ENCODE assay signal across 9 mouse cellular contexts in the genomic region with DNA sequence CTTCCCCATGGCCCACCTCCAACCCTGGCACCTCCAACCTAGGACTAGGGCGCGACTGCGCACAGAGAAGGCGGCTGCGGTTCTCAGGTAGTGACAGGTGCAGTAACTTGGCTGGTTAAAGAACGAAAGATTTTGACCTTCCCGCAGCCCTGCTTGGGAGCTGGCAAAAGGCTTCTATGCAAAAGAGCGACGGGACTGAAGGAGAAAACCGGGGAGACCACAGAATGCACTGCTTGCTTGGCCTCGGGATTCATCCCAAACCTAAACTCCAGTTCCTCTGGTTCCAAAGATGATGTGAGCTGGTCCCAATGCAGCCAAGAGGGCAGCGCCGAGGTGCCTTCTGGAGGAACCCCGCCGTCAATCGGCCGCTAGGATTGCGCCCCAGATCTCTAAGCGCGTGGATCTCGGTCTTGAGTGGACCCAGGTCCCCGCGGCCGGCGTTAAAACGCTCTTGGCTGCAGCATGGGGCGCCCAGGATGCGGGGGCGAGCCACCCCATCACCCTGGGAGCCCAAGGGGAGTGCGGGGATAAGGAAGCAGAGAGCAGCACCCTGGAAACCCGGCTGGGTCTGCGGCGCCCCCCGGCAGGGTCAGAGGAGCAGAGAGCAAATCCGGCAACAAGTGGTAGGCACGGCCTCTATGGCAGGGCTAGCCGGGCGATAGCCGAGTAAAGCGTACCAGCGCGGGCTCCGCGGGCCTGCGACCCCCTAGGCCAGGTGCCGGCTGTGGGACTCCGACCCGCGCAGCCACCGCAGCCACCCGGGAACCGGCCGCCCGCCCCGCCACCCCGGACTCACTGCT. TPM values are rescaled to one million over a fixed set of nuclear protein-coding genes. Genes with fewer than 3 reads are reported as not detected.
A peak's percentile ranks its signal among the peaks of the same experiment; 100 is the strongest.
DNase-seq lines count a peak whose midpoint lies in the region; ATAC-seq and TF ChIP-seq lines count a peak whose summit lies in the region.
"Had no signal": no experiment of that assay in that cellular context is flagged by ENCODE, and none has a peak within 500 bp of the region (broad histone marks: within the 10 kb centered on the region; RNA-seq: fewer than 3 reads in every experiment).

No protein-coding gene starts in this region.

- peak; percentile 53 for ATAC-seq in embryonic facial prominence, embryonic 12.5 days (ENCODE audit: insufficient number of reproducible peaks, insufficient read depth, low FRiP score, low TSS enrichment)
- peak; percentile 69 for ATAC-seq in limb, embryonic 14.5 days (ENCODE audit: low FRiP score, low read depth)
- peak; percentile 80 for ATAC-seq in midbrain, embryonic 15.5 days (replicated peaks)

- peak overlapping the region; percentile 80 for H3K27ac ChIP-seq in left cerebral cortex, adult 2 months
- H3K27ac ChIP-seq in embryonic facial prominence, embryonic 12.5 days = peak overlapping the region; percentile 37; the same call in 1 of the 2 replicates
- H3K27ac ChIP-seq in limb, embryonic 14.5 days (replicated peaks; ENCODE audit: low read depth, low read length) = peak overlapping the region; percentile 81
- peak overlapping the region; percentile 76 for H3K27ac ChIP-seq in midbrain, embryonic 15.5 days

- peak overlapping the region; percentile 74 for H3K4me3 ChIP-seq in left cerebral cortex, adult 2 months
- H3K4me3 ChIP-seq in embryonic facial prominence, embryonic 12.5 days = peak overlapping the region; percentile 79
- H3K4me3 ChIP-seq in limb, embryonic 14.5 days (replicated peaks; ENCODE audit: low read length) = peak overlapping the region; percentile 90
- peak overlapping the region; percentile 78 for H3K4me3 ChIP-seq in midbrain, embryonic 15.5 days

- peaks cover 19% of the 10 kb centered on the region for H3K36me3 ChIP-seq in embryonic facial prominence, embryonic 12.5 days
- peaks cover 21% of the 10 kb centered on the region for H3K36me3 ChIP-seq in limb, embryonic 14.5 days (ENCODE audit: control insufficient read depth, insufficient read depth, low read length)
- peaks cover 7% of the 10 kb centered on the region; the same call in 1 of the 2 replicates for H3K36me3 ChIP-seq in midbrain, embryonic 15.5 days (replicated peaks)

- DNase-seq in left cerebral cortex, adult 2 months (ENCODE audit: extremely low spot score in 1 of 2, low spot score in 2 of 2) = peak; percentile 28 to 33
- DNase-seq in left cerebral cortex, postnatal 4 days = no peak
- peak; percentile 27 for DNase-seq in ZHBTc4 (ENCODE audit: low read depth, low spot score)
- DNase-seq in heart, postnatal 4 days = peak; percentile 16
- no peak for DNase-seq in limb, embryonic 14.5 days (ENCODE audit: low spot score)
- DNase-seq in ovary, postnatal 36 days (ENCODE audit: low spot score) = no peak

- TF ChIP-seq POLR2A in limb, embryonic 14.5 days (IDR thresholded peaks at IDR 0.05; ENCODE audit: borderline replicate concordance, extremely low read depth, insufficient read depth, insufficient read length) = no peak

- H3K9ac ChIP-seq in embryonic facial prominence, embryonic 12.5 days = peak overlapping the region; percentile 89
- H3K9ac ChIP-seq in limb, embryonic 14.5 days (ENCODE audit: low read depth, low read length, severe bottlenecking) = peak overlapping the region; percentile 92
- H3K9ac ChIP-seq in midbrain, embryonic 15.5 days = peak overlapping the region; percentile 76

- intact Hi-C loops in left cerebral cortex, adult 2 months (cut with DNase I) = loop anchor here (2.0 kb wide), 1 partner anchor 20 kb away; a partner anchor contains a TSS
- intact Hi-C loops in left cerebral cortex, postnatal 4 days (cut with DNase I) = no loop called here

- TF ChIP-seq CTCF in left cerebral cortex, adult 2 months (IDR thresholded peaks at IDR 0.05) = no peak

- H3K4me1 ChIP-seq in embryonic facial prominence, embryonic 12.5 days = peaks cover 17% of the 10 kb centered on the region
- H3K4me1 ChIP-seq in limb, embryonic 14.5 days (ENCODE audit: control insufficient read depth, insufficient read depth, low read length) = peaks cover 11% of the 10 kb centered on the region
- peaks cover 19% of the 10 kb centered on the region for H3K4me1 ChIP-seq in midbrain, embryonic 15.5 days

- H3K4me2 ChIP-seq in embryonic facial prominence, embryonic 12.5 days (replicated peaks) = peak overlapping the region; percentile 86
- peak overlapping the region; percentile 78 for H3K4me2 ChIP-seq in limb, embryonic 14.5 days (replicated peaks; ENCODE audit: low read depth, low read length, severe bottlenecking)
- peak overlapping the region; percentile 87 for H3K4me2 ChIP-seq in midbrain, embryonic 15.5 days

- 2% methylated on average over 55 of the region's 56 CpGs for WGBS in embryonic facial prominence, embryonic 12.5 days
- WGBS in limb, embryonic 14.5 days = 2% methylated on average over 35 of the region's 56 CpGs
- 1% methylated on average over 56 of the region's 56 CpGs for WGBS in midbrain, embryonic 15.5 days

- H3K9me3 ChIP-seq in embryonic facial prominence, embryonic 12.5 days = no peaks in the 10 kb centered on the region
- H3K9me3 ChIP-seq in limb, embryonic 14.5 days (ENCODE audit: control insufficient read depth, low read length) = no peaks in the 10 kb centered on the region
- H3K9me3 ChIP-seq in midbrain, embryonic 15.5 days = no peaks in the 10 kb centered on the region

- H3K27me3 ChIP-seq in embryonic facial prominence, embryonic 12.5 days = no peaks in the 10 kb centered on the region
- H3K27me3 ChIP-seq in limb, embryonic 14.5 days (ENCODE audit: control insufficient read depth, insufficient read depth, low read length) = no peaks in the 10 kb centered on the region
- no peaks in the 10 kb centered on the region for H3K27me3 ChIP-seq in midbrain, embryonic 15.5 days (replicated peaks)

RNA-seq across cellular contexts. Expression of a gene that starts 0.6 kb away (rescaled TPM):
- total RNA-seq in left cerebral cortex, adult 2 months (2021) = 100 to 1,000 TPM; 236 to 257 TPM
- total RNA-seq in left cerebral cortex, postnatal 4 days (2021) = 100 to 1,000 TPM; 210 to 221 TPM
- polyA plus RNA-seq in embryonic facial prominence, embryonic 12.5 days (2016; fragmentation: Nextera tagmentation; extraction: Ambion mirVana) = 124 and 128 TPM in 2 replicates
- total RNA-seq in heart, postnatal 4 days (2021) = 100 to 1,000 TPM; 108 to 113 TPM
- 117 and 139 TPM in 2 replicates for polyA plus RNA-seq in limb, embryonic 14.5 days (2012; rRNA removed)
- polyA plus RNA-seq in limb, embryonic 14.5 days (2014; fragmentation: Nextera tagmentation; extraction: Ambion mirVana) = 116 and 118 TPM in 2 replicates
- 106 and 114 TPM in 2 replicates for polyA plus RNA-seq in midbrain, embryonic 15.5 days (2015; fragmentation: Nextera tagmentation; extraction: Ambion mirVana)

RNA-seq across cellular contexts. Expression of a gene that starts 20.0 kb away (rescaled TPM):
- total RNA-seq in left cerebral cortex, adult 2 months (2021) = 10 to 100 TPM; 18.9 to 19.9 TPM
- total RNA-seq in left cerebral cortex, postnatal 4 days (2021) = 10 to 100 TPM; 21.1 to 24.0 TPM
- 24.6 and 25.1 TPM in 2 replicates for polyA plus RNA-seq in embryonic facial prominence, embryonic 12.5 days (2016; fragmentation: Nextera tagmentation; extraction: Ambion mirVana)
- 1 to 10 TPM; 8.4 to 9.6 TPM for total RNA-seq in heart, postnatal 4 days (2021)
- 32.5 and 41.3 TPM in 2 replicates for polyA plus RNA-seq in limb, embryonic 14.5 days (2012; rRNA removed)
- 19.1 and 21.1 TPM in 2 replicates for polyA plus RNA-seq in limb, embryonic 14.5 days (2014; fragmentation: Nextera tagmentation; extraction: Ambion mirVana)
- polyA plus RNA-seq in midbrain, embryonic 15.5 days (2015; fragmentation: Nextera tagmentation; extraction: Ambion mirVana) = 16.6 and 17.4 TPM in 2 replicates

RNA-seq across cellular contexts. Expression of a gene that starts 49.2 kb away (rescaled TPM):
- under 1 TPM; 0.19 to 0.29 TPM for total RNA-seq in left cerebral cortex, adult 2 months (2021)
- under 1 TPM in 1 of 2 experiments, not detected in 1; 0.22 TPM for total RNA-seq in left cerebral cortex, postnatal 4 days (2021)
- 0.18 and 0.74 TPM in 2 replicates for polyA plus RNA-seq in embryonic facial prominence, embryonic 12.5 days (2016; fragmentation: Nextera tagmentation; extraction: Ambion mirVana)
- total RNA-seq in heart, postnatal 4 days (2021) = not detected
- 0.75 and 1.3 TPM in 2 replicates for polyA plus RNA-seq in limb, embryonic 14.5 days (2012; rRNA removed)
- polyA plus RNA-seq in limb, embryonic 14.5 days (2014; fragmentation: Nextera tagmentation; extraction: Ambion mirVana) = 0.18 and 0.25 TPM in 2 replicates
- polyA plus RNA-seq in midbrain, embryonic 15.5 days (2015; fragmentation: Nextera tagmentation; extraction: Ambion mirVana) = 0.17 and 0.82 TPM in 2 replicates
- total RNA-seq: adrenal gland, postnatal 36 days had no signal

Comparison
In these comparisons a context has a peak if more than half of its experiments do, and no peak if none do; other contexts are left out.
1. DNase-seq: peak in left cerebral cortex, adult 2 months (2 of 2), ZHBTc4 (single experiment) and heart, postnatal 4 days (single experiment); none in left cerebral cortex, postnatal 4 days (single experiment), limb, embryonic 14.5 days (single experiment) and ovary, postnatal 36 days (single experiment).
2. Peak in every context shown above with its lines, with median percentiles within 50 percentile points of each other: H3K27ac ChIP-seq, H3K4me3 ChIP-seq, ATAC-seq, H3K4me2 ChIP-seq and H3K9ac ChIP-seq.